Mouse (Mus musculus): ENCODE results near the gene Ets2.

DNA sequence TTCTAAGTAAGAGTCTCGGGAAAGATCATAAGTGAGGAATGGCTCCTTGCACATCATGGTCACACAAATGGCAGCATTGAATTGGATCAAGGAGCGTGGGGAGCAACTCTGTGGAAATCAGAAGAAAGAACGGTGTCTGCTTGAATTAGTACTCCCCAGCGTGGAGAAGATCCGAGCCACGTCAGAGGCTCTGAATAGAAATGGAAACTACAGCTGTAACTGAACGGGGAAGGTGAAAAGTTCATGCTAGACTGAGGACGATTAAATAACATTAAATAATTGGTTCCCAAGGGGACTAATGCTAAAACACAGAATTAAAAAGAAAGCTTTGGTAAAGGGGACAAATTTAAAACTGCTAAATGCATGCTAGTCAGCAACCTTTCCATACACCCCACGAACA is 50.6 kb downstream of the Ets2 start:
- TF ChIP-seq GATA1 (IDR thresholded peaks at IDR 0.05; ENCODE audit: borderline replicate concordance, low read length) (no peak), FLI1 (IDR thresholded peaks at IDR 0.05; ENCODE audit: low read length) (no peak)
